Mouse (Mus musculus) testis, postnatal 14 days (tissue): ENCODE measurements around the gene P2rx7.

ENCODE experiments used
- DNase-seq: peaks from one replicate; pipeline ENCODE4 v3.0.0; 2021; ENCODE audit warnings: low spot score

Gene P2rx7

GRCm38 (mm10) chr5:122643701-122644100, at the start of gene P2rx7:
Gene P2rx7, plus strand, starts transcription at chr5:122643911.
- DNase-seq = peak; percentile 69

GRCm38 (mm10) chr5:122595470-122595869, 48.2 kb upstream of the P2rx7 start:
- no peak for DNase-seq

GRCm38 (mm10) chr5:122602233-122602632, 41.5 kb upstream of the P2rx7 start:
- DNase-seq = peak; percentile 44

- no peak for DNase-seq
Observed at GRCm38 (mm10) chr5:122604894-122605293, 38.8 kb upstream of the P2rx7 start.

- DNase-seq = no peak
Observed at GRCm38 (mm10) chr5:122611651-122612050, 32.1 kb upstream of the P2rx7 start.

GRCm38 (mm10) chr5:122613908-122614732, 29.6 kb upstream of the P2rx7 start, which contains the start of gene Ift81:
Gene Ift81, minus strand, starts transcription at chr5:122614518.
- peak; percentile 96 for DNase-seq

- no peak for DNase-seq
Observed at GRCm38 (mm10) chr5:122617718-122618117, 26.0 kb upstream of the P2rx7 start.

GRCm38 (mm10) chr5:122619686-122620296, 23.9 kb upstream of the P2rx7 start:
- DNase-seq = no peak

- peak; percentile 51 for DNase-seq
Observed at GRCm38 (mm10) chr5:122621376-122621886, 22.3 kb upstream of the P2rx7 start.

- no peak for DNase-seq
Observed at GRCm38 (mm10) chr5:122622526-122622925, 21.2 kb upstream of the P2rx7 start.

GRCm38 (mm10) chr5:122623861-122624260, 19.9 kb upstream of the P2rx7 start:
- no peak for DNase-seq

GRCm38 (mm10) chr5:122624952-122625479, 18.7 kb upstream of the P2rx7 start:
- DNase-seq = peak; percentile 49

GRCm38 (mm10) chr5:122625565-122626252, 18.0 kb upstream of the P2rx7 start:
- no peak for DNase-seq

GRCm38 (mm10) chr5:122627243-122627642, 16.5 kb upstream of the P2rx7 start:
- DNase-seq = peak; percentile 59

GRCm38 (mm10) chr5:122635228-122635627, 8.5 kb upstream of the P2rx7 start:
- DNase-seq = no peak

- no peak for DNase-seq
Observed at GRCm38 (mm10) chr5:122636308-122636707, 7.4 kb upstream of the P2rx7 start.

GRCm38 (mm10) chr5:122636958-122637357, 6.8 kb upstream of the P2rx7 start:
- DNase-seq = peak; percentile 38

- DNase-seq = no peak
Observed at GRCm38 (mm10) chr5:122638296-122638695, 5.4 kb upstream of the P2rx7 start.

GRCm38 (mm10) chr5:122639517-122639916, 4.2 kb upstream of the P2rx7 start:
- DNase-seq = no peak

GRCm38 (mm10) chr5:122639986-122640385, 3.7 kb upstream of the P2rx7 start:
- no peak for DNase-seq

GRCm38 (mm10) chr5:122644111-122644607, 448 bp downstream of the P2rx7 start:
- DNase-seq = no peak

GRCm38 (mm10) chr5:122645290-122645689, 1.6 kb downstream of the P2rx7 start:
- DNase-seq = no peak
